In the genomic region with DNA sequence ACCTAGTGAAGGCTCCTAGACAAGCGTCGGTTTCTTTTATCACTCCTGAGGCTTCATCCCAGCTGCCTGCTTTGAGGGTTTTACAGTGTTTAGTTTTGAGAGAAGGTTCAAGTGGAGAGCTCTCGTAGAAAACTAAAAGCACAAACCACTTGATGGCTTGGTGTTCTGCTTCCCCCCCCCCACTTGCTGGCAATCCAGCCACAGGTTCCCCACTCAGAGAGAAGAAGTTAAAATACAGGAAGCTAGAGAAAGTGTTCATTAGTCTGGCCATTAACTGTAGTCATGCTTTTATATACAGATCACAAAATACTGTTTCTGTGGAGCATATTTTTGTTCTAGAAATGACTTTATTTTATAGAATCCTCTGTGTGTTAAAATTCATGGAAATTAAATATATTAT, we compare ENCODE assay signal across 28 mouse cellular contexts. TPM values are rescaled to one million over a fixed set of nuclear protein-coding genes. Genes with fewer than 3 reads are reported as not detected.
DNase-seq lines count a peak whose midpoint lies in the region; ATAC-seq and TF ChIP-seq lines count a peak whose summit lies in the region.
"Had no signal": no experiment of that assay in that cellular context is flagged by ENCODE, and none has a peak within 500 bp of the region (broad histone marks: within the 10 kb centered on the region; RNA-seq: fewer than 3 reads in every experiment).

No protein-coding gene starts in this region.

- no peaks in the 10 kb centered on the region for H3K27me3 ChIP-seq in lung, postnatal 0 days (replicated peaks; ENCODE audit: insufficient read depth, low read length)
- H3K27me3 ChIP-seq in hindbrain, embryonic 10.5 days (ENCODE audit: insufficient read depth, poor library complexity, severe bottlenecking) = no peaks in the 10 kb centered on the region
- H3K27me3 ChIP-seq: CH12.LX; embryonic facial prominence, embryonic 12.5 days; forebrain, embryonic 12.5 days had no signal

- H3K36me3 ChIP-seq in lung, postnatal 0 days (ENCODE audit: insufficient read depth, low read length) = no peaks in the 10 kb centered on the region
- H3K36me3 ChIP-seq in hindbrain, embryonic 10.5 days = no peaks in the 10 kb centered on the region
- H3K36me3 ChIP-seq: embryonic facial prominence, embryonic 10.5 days; embryonic facial prominence, embryonic 12.5 days; forebrain, embryonic 10.5 days; forebrain, embryonic 12.5 days; G1E had no signal

- no peak for TF ChIP-seq EP300 in lung, postnatal 0 days (IDR thresholded peaks at IDR 0.05)

- no peak overlapping the region for H3K4me2 ChIP-seq in lung, postnatal 0 days (replicated peaks; ENCODE audit: low read depth, low read length)
- H3K4me2 ChIP-seq: embryonic facial prominence, embryonic 12.5 days; forebrain, embryonic 12.5 days had no signal

- H3K27ac ChIP-seq in lung, postnatal 0 days (ENCODE audit: low read length) = no peak overlapping the region
- H3K27ac ChIP-seq in hindbrain, embryonic 10.5 days = no peak overlapping the region
- H3K27ac ChIP-seq: embryonic facial prominence, embryonic 10.5 days; embryonic facial prominence, embryonic 12.5 days; forebrain, embryonic 10.5 days; forebrain, embryonic 12.5 days had no signal

- H3K4me1 ChIP-seq in lung, postnatal 0 days (ENCODE audit: insufficient read depth, low read depth, low read length) = no peaks in the 10 kb centered on the region
- no peaks in the 10 kb centered on the region for H3K4me1 ChIP-seq in hindbrain, embryonic 10.5 days (replicated peaks)
- H3K4me1 ChIP-seq: embryonic facial prominence, embryonic 10.5 days; embryonic facial prominence, embryonic 12.5 days; forebrain, embryonic 10.5 days; forebrain, embryonic 12.5 days had no signal

- peak; percentile 47 for DNase-seq in lung, postnatal 0 days (ENCODE audit: low spot score)
- DNase-seq in lung, postnatal 36 days = no peak
- DNase-seq in gastrocnemius, postnatal 25 days = no peak
- DNase-seq in Muller cell, postnatal 12 days (ENCODE audit: inconsistent ontology term) = no peak
- no peak for DNase-seq in hindbrain, embryonic 10.5 days (ENCODE audit: low spot score)
- DNase-seq: adrenal gland, adult 2 months; adrenal gland, postnatal 10 days; adrenal gland, postnatal 25 days; B cell, adult 2 months; cerebellum, adult 11 months; cerebellum, adult 18-20 months; cerebellum, adult 8-10 months; cerebellum, adult 9-11 months; cerebellum, postnatal 14 days; cerebellum, postnatal 36 days had no signal

- 30% methylated on average over 3 of the region's 3 CpGs for WGBS in lung, postnatal 0 days
- WGBS in hindbrain, embryonic 10.5 days = 82% methylated on average over 3 of the region's 3 CpGs

- TF ChIP-seq CTCF in lung, postnatal 0 days (IDR thresholded peaks at IDR 0.05) = no peak

- H3K4me3 ChIP-seq in lung, postnatal 0 days (ENCODE audit: low read depth, low read length) = no peak overlapping the region
- no peak overlapping the region for H3K4me3 ChIP-seq in hindbrain, embryonic 10.5 days
- H3K4me3 ChIP-seq: embryonic facial prominence, embryonic 10.5 days; embryonic facial prominence, embryonic 12.5 days; erythroblast, embryonic 14.5 days; forebrain, embryonic 10.5 days; forebrain, embryonic 12.5 days had no signal

- no peak overlapping the region for H3K9ac ChIP-seq in lung, postnatal 0 days (replicated peaks; ENCODE audit: low read depth)
- H3K9ac ChIP-seq: embryonic facial prominence, embryonic 12.5 days; forebrain, embryonic 12.5 days had no signal

- H3K9me3 ChIP-seq in lung, postnatal 0 days (ENCODE audit: low read length) = no peaks in the 10 kb centered on the region
- H3K9me3 ChIP-seq in hindbrain, embryonic 10.5 days = no peaks in the 10 kb centered on the region
- H3K9me3 ChIP-seq: embryonic facial prominence, embryonic 10.5 days; embryonic facial prominence, embryonic 12.5 days; forebrain, embryonic 10.5 days; forebrain, embryonic 12.5 days; G1E had no signal

- ATAC-seq in lung, postnatal 0 days = peak; percentile 38
- ATAC-seq in granulocyte monocyte progenitor cell, adult 5-6 weeks (replicated peaks; ENCODE audit: poor library complexity, severe bottlenecking) = peak; percentile 71
- peak; percentile 75 for ATAC-seq in megakaryocyte, adult 5-6 weeks (ENCODE audit: poor library complexity, severe bottlenecking)
- ATAC-seq: CD4-positive, CD25-positive, alpha-beta regulatory T cell, adult 4 months; forebrain, embryonic 14.5 days; forebrain, embryonic 16.5 days had no signal

RNA-seq across cellular contexts. Expression of a gene that starts 30.3 kb away (rescaled TPM):
- 0.16 TPM in 1 of 2 replicates, not detected in the other for polyA plus RNA-seq in lung, postnatal 0 days (2015; fragmentation: Nextera tagmentation; extraction: Ambion mirVana)
- not detected in 2 replicates for total RNA-seq in granulocyte monocyte progenitor cell, adult 5-6 weeks (2014; fragmentation: Nextera tagmentation)
- 0.31 TPM in 1 of 2 replicates, not detected in the other for total RNA-seq in granulocyte monocyte progenitor cell, adult 5-6 weeks (2017)
- total RNA-seq in megakaryocyte, adult 5-6 weeks (2015) = 0.14 and 0.27 TPM in 2 replicates
- total RNA-seq in megakaryocyte, adult 5-6 weeks (2017) = 0.26 TPM in 1 of 2 replicates, not detected in the other
- not detected for total RNA-seq in gastrocnemius, postnatal 25 days (2021)
- polyA plus RNA-seq in hindbrain, embryonic 10.5 days (2016; fragmentation: Nextera tagmentation; extraction: Ambion mirVana) = not detected in 2 replicates
- total RNA-seq: adrenal gland, adult 2 months; adrenal gland, postnatal 4 days; CH12.LX had no signal
- polyA plus RNA-seq: adrenal gland, adult 2 months; embryonic facial prominence, embryonic 10.5 days; embryonic facial prominence, embryonic 12.5 days; erythroblast, embryonic 14.5 days; forebrain, embryonic 10.5 days; forebrain, embryonic 14.5 days; forebrain, embryonic 16.5 days; G1E had no signal
